Mouse (Mus musculus): ENCODE data around the gene Mpzl3. TPM values are rescaled to one million over a fixed set of nuclear protein-coding genes. Genes with fewer than 3 reads are reported as not detected.

The Mpzl3 gene
- polyA plus RNA-seq, 1 experiment from 2014 or later, result 2.2 TPM

DNA sequence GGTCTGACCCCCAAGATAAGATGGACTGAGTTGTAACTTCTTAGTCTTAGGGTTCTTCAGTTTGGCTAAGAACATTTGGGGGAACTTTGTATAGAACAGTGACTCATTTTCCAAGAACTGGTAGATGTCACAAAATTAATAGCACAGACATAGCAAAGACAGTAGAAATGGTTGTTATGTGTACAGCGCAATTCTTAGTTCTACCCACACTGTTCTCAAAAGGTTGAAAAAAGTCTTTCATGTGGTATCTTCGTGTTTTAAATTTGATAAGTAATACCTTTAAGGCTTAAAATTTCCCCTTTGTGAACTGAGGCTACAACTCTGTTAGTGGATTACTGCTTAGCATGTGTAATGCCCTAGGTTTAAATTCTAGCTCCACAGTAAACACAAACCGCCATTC, 28.1 kb downstream of the Mpzl3 start:
- Histone ChIP-seq H3K27ac (ENCODE audit: low read depth, low read length) (no peak overlapping the region), H3K4me3 (ENCODE audit: low read depth, low read length) (no peak overlapping the region), H3K9ac (ENCODE audit: low read length) (no peak overlapping the region), H3K27me3 (ENCODE audit: control insufficient read depth, insufficient read depth, low read length) (no peaks in the 10 kb centered on the region), H3K36me3 (ENCODE audit: control insufficient read depth, insufficient read depth, low read length) (no peaks in the 10 kb centered on the region), H3K9me3 (ENCODE audit: control insufficient read depth, low read length) (no peaks in the 10 kb centered on the region), H3K4me1 (replicated peaks; ENCODE audit: control insufficient read depth, insufficient read depth, low read length) (no peaks in the 10 kb centered on the region), H3K4me2 (ENCODE audit: low read depth, low read length, severe bottlenecking) (no peak overlapping the region)
- ATAC-seq (replicated peaks; ENCODE audit: low FRiP score) (no peak), DNase-seq (ENCODE audit: low spot score) (no peak)
- 83% methylated on average over 3 of the region's 3 CpGs for WGBS

DNA sequence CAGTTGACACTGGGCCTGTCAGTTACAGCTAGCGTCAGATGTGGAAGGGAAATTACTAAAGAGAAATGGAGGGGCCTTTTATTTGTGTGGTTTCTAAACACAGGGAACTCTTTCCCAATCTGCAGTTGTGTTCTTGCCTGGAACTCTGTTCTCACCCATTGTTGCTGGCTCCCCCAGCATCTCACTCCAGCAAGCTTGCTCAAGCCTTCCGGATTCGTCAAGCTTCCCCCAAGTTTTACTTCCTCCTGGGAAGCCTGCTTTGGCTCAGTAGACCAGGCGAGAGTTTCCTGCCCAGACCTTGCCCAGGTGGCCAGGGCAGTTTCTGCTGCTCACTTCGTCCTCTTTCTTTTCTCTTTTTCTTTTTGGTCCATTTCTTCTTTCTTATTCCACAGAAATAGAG, 29.6 kb downstream of the Mpzl3 start:
- H3K36me3 ChIP-seq (ENCODE audit: control insufficient read depth, insufficient read depth, low read length), result no peaks in the 10 kb centered on the region
- DNase-seq (ENCODE audit: low spot score) (no peak), ATAC-seq (replicated peaks; ENCODE audit: low FRiP score) (no peak)
- 88% methylated on average over 5 of the region's 5 CpGs for WGBS
- H3K4me1 ChIP-seq (replicated peaks; ENCODE audit: control insufficient read depth, insufficient read depth, low read length), result no peaks in the 10 kb centered on the region
- H3K4me2 ChIP-seq (ENCODE audit: low read depth, low read length, severe bottlenecking), result no peak overlapping the region
- H3K9ac ChIP-seq (ENCODE audit: low read length), result no peak overlapping the region
- no peak overlapping the region for H3K4me3 ChIP-seq (ENCODE audit: low read depth, low read length)
- no peaks in the 10 kb centered on the region for H3K27me3 ChIP-seq (ENCODE audit: control insufficient read depth, insufficient read depth, low read length)
- H3K27ac ChIP-seq (ENCODE audit: low read depth, low read length), result no peak overlapping the region
- H3K9me3 ChIP-seq (ENCODE audit: control insufficient read depth, low read length), result no peaks in the 10 kb centered on the region

DNA sequence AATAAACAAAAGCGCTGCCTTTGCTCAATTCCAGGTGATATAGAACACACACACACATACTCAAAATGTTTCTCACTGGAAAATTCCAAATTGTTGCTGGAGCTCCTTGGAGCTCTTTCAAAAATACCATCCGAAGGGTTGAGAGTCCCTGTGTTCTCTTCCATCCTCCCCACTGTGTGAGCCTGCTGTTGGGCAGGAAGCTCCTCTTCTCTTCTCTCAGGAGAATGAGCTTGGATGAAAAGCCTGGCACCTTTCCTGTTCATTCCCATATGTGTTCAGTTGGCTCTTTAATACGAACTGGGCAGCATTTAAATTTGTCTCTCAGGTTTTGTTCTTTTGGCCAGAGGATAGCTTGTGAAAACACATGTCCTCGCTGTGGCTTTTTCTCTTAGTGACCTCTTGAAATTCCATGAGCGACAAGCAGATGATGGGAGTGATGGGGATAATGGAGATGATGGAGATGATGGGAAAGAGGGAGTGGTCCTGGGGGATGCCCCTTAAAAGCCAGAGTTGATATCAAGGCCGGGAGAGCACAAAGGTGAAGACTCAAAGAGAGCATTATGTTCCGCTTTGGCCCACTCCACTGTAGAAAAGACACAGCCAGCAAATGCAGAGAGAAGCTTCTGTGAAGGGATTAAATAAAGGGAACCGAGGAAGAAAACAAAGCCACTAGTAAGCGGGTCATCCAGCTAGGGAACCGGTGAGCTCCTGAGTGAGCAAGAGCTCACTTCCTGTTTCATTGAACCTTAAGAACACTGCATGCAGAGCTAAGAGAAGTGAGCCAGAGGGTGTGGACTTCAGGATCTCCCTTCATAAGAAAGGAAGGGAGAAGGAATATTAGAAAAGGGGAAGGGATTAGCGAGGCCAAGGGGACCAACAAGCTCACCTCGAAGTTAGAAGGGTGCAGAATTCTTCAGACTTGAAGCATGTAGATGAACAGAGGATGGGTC, 31.0 kb downstream of the Mpzl3 start:
- no peaks in the 10 kb centered on the region for H3K27me3 ChIP-seq (ENCODE audit: control insufficient read depth, insufficient read depth, low read length)
- no peaks in the 10 kb centered on the region for H3K9me3 ChIP-seq (ENCODE audit: control insufficient read depth, low read length)
- 74% methylated on average over 12 of the region's 12 CpGs for WGBS
- ATAC-seq (replicated peaks; ENCODE audit: low FRiP score) (no peak), DNase-seq (ENCODE audit: low spot score) (no peak)
- H3K4me1 ChIP-seq (replicated peaks; ENCODE audit: control insufficient read depth, insufficient read depth, low read length), result no peaks in the 10 kb centered on the region
- no peak overlapping the region for H3K4me2 ChIP-seq (ENCODE audit: low read depth, low read length, severe bottlenecking)
- H3K4me3 ChIP-seq (ENCODE audit: low read depth, low read length), result no peak overlapping the region
- no peak overlapping the region for H3K27ac ChIP-seq (ENCODE audit: low read depth, low read length)
- no peaks in the 10 kb centered on the region for H3K36me3 ChIP-seq (ENCODE audit: control insufficient read depth, insufficient read depth, low read length)
- no peak overlapping the region for H3K9ac ChIP-seq (ENCODE audit: low read length)

DNA sequence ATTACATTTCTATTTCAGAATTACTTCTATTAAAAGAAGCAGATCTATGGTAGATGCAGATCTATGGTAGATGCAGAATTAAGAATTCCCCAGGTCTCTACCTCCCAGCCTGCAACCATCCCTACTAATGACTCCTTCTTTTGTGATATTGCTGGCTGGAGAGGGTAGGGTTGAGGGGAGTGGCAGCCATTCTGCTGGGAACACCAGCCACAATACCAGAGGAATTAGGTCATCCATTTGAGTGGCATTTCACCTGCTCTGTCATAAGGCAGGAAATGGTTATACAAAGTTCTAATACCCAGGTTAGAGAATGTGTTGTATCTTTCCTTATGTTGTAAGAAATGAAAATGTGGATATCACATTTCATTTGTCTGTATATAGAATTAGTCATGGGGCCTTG, 33.1 kb downstream of the Mpzl3 start:
- DNase-seq (ENCODE audit: low spot score) (no peak), ATAC-seq (replicated peaks; ENCODE audit: low FRiP score) (no peak)
- Histone ChIP-seq H3K4me2 (ENCODE audit: low read depth, low read length, severe bottlenecking) (no peak overlapping the region), H3K27ac (ENCODE audit: low read depth, low read length) (no peak overlapping the region), H3K4me3 (ENCODE audit: low read depth, low read length) (no peak overlapping the region), H3K9me3 (ENCODE audit: control insufficient read depth, low read length) (no peaks in the 10 kb centered on the region), H3K36me3 (ENCODE audit: control insufficient read depth, insufficient read depth, low read length) (no peaks in the 10 kb centered on the region), H3K4me1 (replicated peaks; ENCODE audit: control insufficient read depth, insufficient read depth, low read length) (no peaks in the 10 kb centered on the region), H3K9ac (ENCODE audit: low read length) (no peak overlapping the region), H3K27me3 (ENCODE audit: control insufficient read depth, insufficient read depth, low read length) (no peaks in the 10 kb centered on the region)

DNA sequence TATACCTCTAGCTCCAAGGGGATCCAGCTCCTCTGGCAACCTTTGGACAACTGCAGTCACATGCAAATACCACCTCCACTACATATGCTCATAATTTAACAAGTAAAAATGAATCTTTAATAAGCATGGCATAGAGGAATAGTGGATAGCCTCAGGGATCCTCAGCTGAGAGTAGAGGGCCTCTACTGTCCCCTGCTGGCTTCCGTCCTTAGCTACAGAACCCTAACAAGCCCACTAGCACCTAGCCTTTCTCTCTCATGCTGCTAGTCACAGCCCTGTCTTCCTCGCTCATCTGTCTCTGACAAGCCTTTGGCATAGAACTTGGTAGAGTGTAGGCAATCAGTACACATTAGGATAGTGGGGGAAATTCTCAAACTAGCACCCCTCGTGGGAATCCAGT, 35.8 kb downstream of the Mpzl3 start:
- DNase-seq (ENCODE audit: low spot score) (no peak), ATAC-seq (replicated peaks; ENCODE audit: low FRiP score) (no peak)
- Histone ChIP-seq H3K9me3 (ENCODE audit: control insufficient read depth, low read length) (no peaks in the 10 kb centered on the region), H3K4me2 (ENCODE audit: low read depth, low read length, severe bottlenecking) (no peak overlapping the region), H3K36me3 (ENCODE audit: control insufficient read depth, insufficient read depth, low read length) (no peaks in the 10 kb centered on the region), H3K9ac (ENCODE audit: low read length) (no peak overlapping the region), H3K4me1 (replicated peaks; ENCODE audit: control insufficient read depth, insufficient read depth, low read length) (no peaks in the 10 kb centered on the region), H3K27ac (ENCODE audit: low read depth, low read length) (no peak overlapping the region), H3K4me3 (ENCODE audit: low read depth, low read length) (no peak overlapping the region), H3K27me3 (ENCODE audit: control insufficient read depth, insufficient read depth, low read length) (no peaks in the 10 kb centered on the region)
- WGBS, result 75% methylated on average over 3 of the region's 3 CpGs

DNA sequence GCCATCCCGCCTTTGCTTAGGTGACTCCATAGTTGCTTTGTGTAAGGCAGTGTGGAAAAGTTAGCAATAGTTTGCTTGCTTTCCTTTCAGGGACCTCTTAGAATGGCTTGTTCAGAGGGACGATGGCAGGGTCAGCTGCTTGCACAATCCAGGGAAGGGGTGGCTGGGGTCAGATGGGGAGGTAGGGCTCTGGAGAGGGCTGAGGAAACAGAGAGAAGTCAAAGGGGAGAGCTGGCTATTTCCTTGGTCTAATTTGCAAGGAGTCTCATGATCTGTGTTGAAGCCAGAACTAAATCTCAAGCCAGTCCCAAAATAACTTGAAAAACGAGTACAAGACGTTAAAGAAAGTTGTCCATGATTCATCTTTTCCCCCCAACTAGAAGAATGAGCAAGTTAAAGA, 37.7 kb downstream of the Mpzl3 start:
- H3K4me3 ChIP-seq (ENCODE audit: low read depth, low read length), result no peak overlapping the region
- no peak overlapping the region for H3K4me2 ChIP-seq (ENCODE audit: low read depth, low read length, severe bottlenecking)
- no peak for ATAC-seq (replicated peaks; ENCODE audit: low FRiP score)
- no peak for DNase-seq (ENCODE audit: low spot score)
- no peaks in the 10 kb centered on the region; the same call in 1 of the 2 replicates for H3K27me3 ChIP-seq (ENCODE audit: control insufficient read depth, insufficient read depth, low read length)
- no peak overlapping the region for H3K9ac ChIP-seq (ENCODE audit: low read length)
- no peaks in the 10 kb centered on the region for H3K36me3 ChIP-seq (ENCODE audit: control insufficient read depth, insufficient read depth, low read length)
- H3K9me3 ChIP-seq (ENCODE audit: control insufficient read depth, low read length), result no peaks in the 10 kb centered on the region
- 81% methylated on average over 4 of the region's 4 CpGs for WGBS
- no peaks in the 10 kb centered on the region for H3K4me1 ChIP-seq (replicated peaks; ENCODE audit: control insufficient read depth, insufficient read depth, low read length)
- no peak overlapping the region for H3K27ac ChIP-seq (ENCODE audit: low read depth, low read length)

DNA sequence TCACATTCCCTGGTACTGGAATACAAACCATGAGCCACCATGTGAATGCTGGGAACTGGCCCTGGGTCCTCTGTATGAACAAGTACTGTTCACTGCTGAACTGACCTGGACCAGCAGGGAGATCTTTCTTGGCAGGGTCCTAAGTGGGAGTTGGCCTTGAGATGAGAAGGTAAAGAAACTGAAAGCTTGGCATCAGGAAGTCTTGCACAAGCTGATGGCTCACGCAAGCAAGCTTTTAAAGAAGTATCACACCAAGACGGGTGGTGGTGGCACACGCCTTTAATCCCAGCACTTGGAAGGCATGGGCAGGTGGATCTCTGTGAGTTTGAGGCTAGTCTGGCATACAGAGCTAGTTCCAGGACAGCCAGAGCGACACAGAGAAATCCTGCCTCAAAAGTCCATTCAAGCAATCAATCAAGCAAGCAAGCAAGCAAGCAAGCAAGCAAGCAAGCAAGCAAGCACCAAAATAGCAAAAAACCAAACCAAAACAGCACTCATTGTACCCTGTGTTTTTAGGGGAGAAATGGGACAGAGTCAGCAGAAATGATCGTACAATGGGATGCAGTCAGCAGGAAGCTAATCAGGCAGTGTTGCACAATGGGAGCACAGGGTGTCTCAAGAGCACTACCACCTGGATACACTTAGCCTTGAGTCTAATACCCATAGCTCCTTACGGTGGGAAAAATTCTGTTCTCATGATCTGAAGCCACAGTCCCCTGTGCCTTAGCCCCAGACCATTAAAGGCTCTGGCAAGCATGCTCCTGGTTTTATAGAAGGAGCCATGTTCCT, 40.4 kb downstream of the Mpzl3 start:
- Histone ChIP-seq H3K27ac (ENCODE audit: low read depth, low read length) (no peak overlapping the region), H3K4me1 (replicated peaks; ENCODE audit: control insufficient read depth, insufficient read depth, low read length) (no peaks in the 10 kb centered on the region), H3K9me3 (ENCODE audit: control insufficient read depth, low read length) (no peaks in the 10 kb centered on the region), H3K4me3 (ENCODE audit: low read depth, low read length) (no peak overlapping the region), H3K4me2 (ENCODE audit: low read depth, low read length, severe bottlenecking) (no peak overlapping the region), H3K9ac (ENCODE audit: low read length) (no peak overlapping the region), H3K36me3 (ENCODE audit: control insufficient read depth, insufficient read depth, low read length) (no peaks in the 10 kb centered on the region), H3K27me3 (ENCODE audit: control insufficient read depth, insufficient read depth, low read length) (no peaks in the 10 kb centered on the region; the same call in 1 of the 2 replicates)
- DNase-seq (ENCODE audit: low spot score) (no peak), ATAC-seq (replicated peaks; ENCODE audit: low FRiP score) (no peak)
- 79% methylated on average over 6 of the region's 6 CpGs for WGBS

DNA sequence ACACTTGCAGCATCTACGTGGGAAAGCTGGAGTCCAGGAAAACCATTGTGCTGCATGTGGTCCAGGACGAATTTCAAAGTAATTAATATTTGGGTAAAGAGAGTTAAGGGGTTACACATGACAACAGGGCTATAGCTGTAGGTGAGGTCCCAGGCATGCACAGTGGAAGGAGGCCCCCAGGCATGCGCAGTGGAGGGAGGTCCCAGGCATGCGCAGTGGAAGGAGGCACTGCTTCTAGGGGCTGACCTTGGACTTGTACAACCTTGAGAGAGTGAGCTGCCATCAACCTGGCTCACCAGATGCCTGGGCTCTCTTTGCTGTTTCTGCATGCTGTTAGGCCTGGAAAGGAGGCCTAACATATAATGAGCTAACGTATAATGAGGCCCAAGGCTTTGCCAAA, 42.9 kb downstream of the Mpzl3 start:
- ATAC-seq (replicated peaks; ENCODE audit: low FRiP score), result no peak
- Histone ChIP-seq H3K27ac (ENCODE audit: low read depth, low read length) (no peak overlapping the region), H3K4me3 (ENCODE audit: low read depth, low read length) (no peak overlapping the region), H3K4me2 (ENCODE audit: low read depth, low read length, severe bottlenecking) (no peak overlapping the region), H3K36me3 (ENCODE audit: control insufficient read depth, insufficient read depth, low read length) (no peaks in the 10 kb centered on the region), H3K9me3 (ENCODE audit: control insufficient read depth, low read length) (no peaks in the 10 kb centered on the region), H3K27me3 (ENCODE audit: control insufficient read depth, insufficient read depth, low read length) (no peaks in the 10 kb centered on the region; the same call in 1 of the 2 replicates), H3K4me1 (replicated peaks; ENCODE audit: control insufficient read depth, insufficient read depth, low read length) (no peaks in the 10 kb centered on the region), H3K9ac (ENCODE audit: low read length) (no peak overlapping the region)
- no peak for DNase-seq (ENCODE audit: low spot score)
- 88% methylated on average over 5 of the region's 5 CpGs for WGBS

All from forebrain, embryonic 11.5 days (tissue).